Mouse (Mus musculus): ENCODE data around the gene Atp11a.

Gene Atp11a

DNA sequence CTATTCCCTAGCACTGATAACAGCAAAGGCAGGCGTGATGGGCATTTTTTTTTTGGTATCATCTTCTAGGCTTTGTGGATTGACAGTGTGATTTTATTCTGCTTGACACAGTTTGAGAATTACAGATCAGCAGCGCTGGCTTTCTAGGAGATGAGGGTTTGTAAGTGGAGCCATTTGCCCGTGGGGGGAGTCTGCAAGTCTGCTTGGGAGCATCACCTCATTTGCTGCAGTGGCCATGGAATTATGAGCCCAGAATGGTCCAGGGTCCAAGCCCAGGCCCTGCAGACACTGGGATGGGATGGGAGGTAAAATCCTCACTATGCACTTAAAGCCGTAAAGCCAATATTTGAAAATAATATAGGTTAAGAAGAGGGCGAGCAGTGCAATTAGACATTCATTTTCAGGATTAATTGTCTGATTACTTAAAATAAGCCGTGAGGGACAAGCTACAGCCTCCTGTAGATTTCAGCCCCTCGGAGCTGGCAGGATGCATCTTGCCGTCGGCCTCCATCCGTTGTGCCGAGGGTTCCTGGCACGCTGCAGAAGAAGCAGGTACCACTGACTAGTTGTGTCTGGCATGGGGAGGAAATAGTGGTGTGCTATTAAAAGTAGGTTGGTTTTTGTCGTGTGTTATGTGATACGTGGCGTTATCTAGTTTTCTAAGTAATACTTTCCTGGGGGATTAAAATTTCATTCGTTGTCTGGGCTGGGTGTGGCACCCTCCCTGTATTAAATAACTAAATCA, 159.5 kb downstream of the Atp11a start:
- DNase-seq = no peak

DNA sequence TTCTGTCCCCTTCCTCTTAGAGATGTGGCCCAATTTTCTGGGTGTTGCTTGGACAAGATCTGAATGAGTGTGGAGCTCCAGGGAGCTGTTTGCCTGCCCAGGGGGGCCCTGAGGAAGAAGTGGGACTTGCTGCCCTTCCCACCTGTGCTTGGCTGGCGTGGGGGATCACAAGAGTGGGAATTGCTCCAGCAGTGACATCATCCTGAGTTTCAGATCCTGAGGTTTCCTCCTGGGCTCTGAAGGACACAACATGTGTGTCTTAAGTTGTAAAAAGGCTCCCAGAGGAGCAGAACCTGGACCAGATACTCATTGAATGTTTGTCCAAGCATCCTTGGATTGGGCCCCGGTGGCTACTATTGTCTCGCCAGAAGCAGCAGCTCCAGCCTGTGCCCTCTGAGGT, 160.2 kb downstream of the Atp11a start:
- peak; percentile 32 for DNase-seq

DNA sequence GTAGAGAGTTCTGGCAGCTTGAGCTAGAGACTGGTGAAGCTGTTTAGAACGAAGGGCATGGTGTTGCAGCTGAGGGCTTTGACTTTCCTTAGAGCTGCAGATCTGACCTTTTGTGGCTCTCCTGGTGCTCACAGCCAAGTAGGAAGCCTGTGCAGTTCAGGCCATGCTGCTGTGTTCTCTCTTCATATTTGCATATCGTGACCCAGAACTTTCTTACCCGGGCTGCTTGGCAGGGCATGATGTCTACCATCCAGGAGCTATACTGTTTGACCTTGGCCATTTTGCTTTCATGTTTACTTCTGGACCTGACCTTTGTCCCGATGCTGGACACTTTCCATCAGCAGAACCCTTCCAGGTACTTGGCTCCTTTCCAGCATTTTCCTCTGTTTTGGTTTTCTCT, 161.0 kb downstream of the Atp11a start:
- no peak for DNase-seq

Data from right cerebral cortex, postnatal 14 days (tissue).